Mouse (Mus musculus) limb, embryonic 14.5 days (tissue): ENCODE measurements around the gene Btbd16. TPM values are rescaled to one million over a fixed set of nuclear protein-coding genes. Genes with fewer than 3 reads are reported as not detected.

Experiments used
- ATAC-seq: fragments of 200-750 bp; cut with Nextera tagmentation; 2 replicates; pipeline ENCODE4 v1.8.0; 2017; ENCODE audit warnings: low read depth, moderate number of reproducible peaks, moderate TSS enrichment; ENCODE audit not compliant: low FRiP score
- DNase-seq: peaks from one replicate; pipeline ENCODE4 v3.0.0-alpha.2; 2015; ENCODE audit warnings: low spot score
- H3K27ac ChIP-seq: fragments of 300-500 bp; sonication (generic); replicated peaks from 2 replicates; pipeline ENCODE4 v1.5.1; 2014; ENCODE audit warnings: low read depth, mild to moderate bottlenecking, low read length, moderate library complexity, mixed read lengths
- H3K27me3 ChIP-seq: fragments of 300-500 bp; sonication (generic); 2 replicates; pipeline ENCODE4 v1.6.1; 2014; ENCODE audit warnings: low read length, mixed read lengths; ENCODE audit not compliant: control insufficient read depth, insufficient read depth
- H3K36me3 ChIP-seq: fragments of 300-500 bp; sonication (generic); 2 replicates; pipeline ENCODE4 v1.6.1; 2014; ENCODE audit warnings: mild to moderate bottlenecking, low read length, moderate library complexity, mixed read lengths; ENCODE audit not compliant: control insufficient read depth, insufficient read depth
- H3K4me1 ChIP-seq: fragments of 300-500 bp; sonication (generic); 2 replicates; pipeline ENCODE4 v1.6.1; 2014; ENCODE audit warnings: antibody characterized with exemption, low read length, mixed read lengths; ENCODE audit not compliant: control insufficient read depth, insufficient read depth
- H3K4me2 ChIP-seq: fragments of 300-500 bp; sonication (generic); replicated peaks from 2 replicates; pipeline ENCODE4 v1.6.1; 2014; ENCODE audit warnings: low read depth, mild to moderate bottlenecking, low read length, moderate library complexity; ENCODE audit not compliant: severe bottlenecking
- H3K4me3 ChIP-seq: fragments of 300-500 bp; sonication (generic); replicated peaks from 2 replicates; pipeline ENCODE4 v1.5.1; 2014; ENCODE audit warnings: low read length
- H3K9ac ChIP-seq: fragments of 300-500 bp; sonication (generic); 2 replicates; pipeline ENCODE4 v1.6.1; 2014; ENCODE audit warnings: mild to moderate bottlenecking, low read depth, low read length, moderate library complexity; ENCODE audit not compliant: severe bottlenecking
- H3K9me3 ChIP-seq: fragments of 300-500 bp; sonication (generic); 2 replicates; pipeline ENCODE4 v1.6.1; 2016; ENCODE audit warnings: low read length; ENCODE audit not compliant: control insufficient read depth
- POLR2A ChIP-seq: fragments of 200-500 bp; IDR thresholded peaks from 2 replicates; pipeline ENCODE4 v1.8.0; 2012; ENCODE audit warnings: inconsistent platforms, mild to moderate bottlenecking, moderate library complexity, borderline replicate concordance; ENCODE audit not compliant: insufficient read depth, insufficient read length; ENCODE audit errors: extremely low read depth
- WGBS: fragments of 180-500 bp; shearing (Covaris S2); extraction: QIAGEN DNeasy Blood & Tissue Kit; methylation state at CpG from one replicate; pipeline ENCODE4 v1.1.7; 2014; 5-methylcytosine and 5-hydroxymethylcytosine counted together
- polyA plus RNA-seq, 2 experiments: library from polyadenylated mRNA; depleted of rRNA in 1 of 2; stranded (reverse) in 1 of 2; unstranded in 1 of 2; fragments of >200 nt; fragmentation: Nextera tagmentation in 1 of 2; extraction: Ambion mirVana in 1 of 2; gene quantifications; 2 replicates each; pipeline versions ENCODE4 v1.2.1 to v1.2.3; 2012 to 2014

The Btbd16 gene
- polyA plus RNA-seq, 2 experiments = 0.05 TPM; not detected in 1

GRCm38 (mm10) chr7:130770707-130771106, 3.2 kb upstream of the Btbd16 start:
- TF ChIP-seq POLR2A = no peak
- no peaks in the 10 kb centered on the region for H3K4me1 ChIP-seq
- no peaks in the 10 kb centered on the region for H3K9me3 ChIP-seq

DNA sequence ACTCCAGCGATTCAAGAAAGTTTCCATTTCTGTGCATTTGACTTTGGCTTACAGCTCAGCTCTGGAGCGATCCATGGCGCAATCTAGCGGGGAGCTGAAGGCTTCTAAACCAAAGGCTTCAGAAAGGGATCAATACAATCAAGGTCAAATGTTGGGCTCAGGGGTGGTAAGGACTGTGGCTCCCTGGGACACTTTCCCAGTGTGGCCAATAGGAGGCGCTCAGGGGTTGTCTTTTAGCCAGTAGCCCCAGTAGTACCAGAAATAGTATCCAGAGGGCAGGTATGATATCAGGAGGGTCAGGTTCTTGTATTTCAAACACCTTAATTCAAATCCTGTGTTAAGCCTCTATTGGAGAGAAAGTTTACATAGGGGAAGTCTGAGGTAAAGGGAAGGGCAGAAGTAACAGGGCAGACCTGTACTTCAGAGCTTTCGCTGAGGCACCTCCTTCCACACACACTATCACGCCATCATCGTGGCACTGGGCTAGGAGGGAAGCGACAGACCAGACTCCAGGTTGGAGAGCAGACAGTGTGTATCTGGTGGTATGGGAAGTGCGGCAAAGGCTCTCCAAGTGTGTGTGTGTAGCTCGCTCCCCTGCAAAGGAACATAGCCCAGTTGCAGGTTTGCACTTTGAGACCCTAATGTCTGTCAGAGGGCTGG, 568 bp upstream of the Btbd16 start:
- Histone ChIP-seq H3K9me3 (no peaks in the 10 kb centered on the region), H3K27me3 (no peaks in the 10 kb centered on the region), H3K4me1 (no peaks in the 10 kb centered on the region), H3K4me2 (no peak overlapping the region), H3K36me3 (no peaks in the 10 kb centered on the region), H3K4me3 (no peak overlapping the region), H3K27ac (no peak overlapping the region), H3K9ac (no peak overlapping the region)
- 69% methylated on average over 11 of the region's 11 CpGs for WGBS
- ATAC-seq = no peak
- TF ChIP-seq POLR2A = no peak
- DNase-seq = no peak

More at GRCm38 (mm10) chr7:130770707-130771106, 3.2 kb upstream of the Btbd16 start:
- no peak for ATAC-seq
- peak; percentile 91 for DNase-seq
- Histone ChIP-seq H3K36me3 (peaks cover under 1% of the 10 kb centered on the region; the same call in 1 of the 2 replicates), H3K4me3 (no peak overlapping the region), H3K27ac (no peak overlapping the region), H3K4me2 (no peak overlapping the region), H3K27me3 (no peaks in the 10 kb centered on the region), H3K9ac (no peak overlapping the region)
- 31% methylated on average over 3 of the region's 3 CpGs for WGBS

DNA sequence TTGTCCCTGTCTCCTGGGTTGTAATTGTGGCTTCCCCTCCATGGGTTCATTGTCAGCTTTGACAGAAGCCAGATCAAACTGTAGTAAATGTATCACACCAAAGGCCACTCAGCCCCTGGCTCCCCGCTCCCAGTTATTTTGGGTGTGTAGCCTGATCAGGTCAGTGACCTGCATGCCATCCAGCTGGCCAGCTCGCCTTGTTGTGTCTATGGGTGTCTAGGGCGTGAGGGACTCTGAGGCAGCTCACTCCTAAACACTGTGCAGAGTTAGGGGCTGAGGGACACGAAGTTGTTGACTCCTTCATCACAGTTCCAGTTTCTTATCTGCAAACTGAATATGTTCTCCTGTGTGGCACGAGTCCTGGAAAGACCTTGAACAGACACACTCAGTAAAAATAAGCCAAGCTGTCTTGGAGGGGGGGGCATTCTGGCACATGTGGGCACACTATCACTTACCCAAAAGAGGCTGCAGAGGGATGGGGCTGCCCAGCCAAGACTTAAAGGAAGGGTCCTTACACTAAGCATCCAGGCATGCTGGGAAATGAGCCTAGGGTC, 7.1 kb downstream of the Btbd16 start:
- ATAC-seq (no peak), DNase-seq (no peak)
- TF ChIP-seq POLR2A = no peak
- Histone ChIP-seq H3K9me3 (no peaks in the 10 kb centered on the region), H3K4me1 (0 out of 2 replicates have a peak, but pooled peaks cover under 1% of the 10 kb centered on the region), H3K36me3 (no peaks in the 10 kb centered on the region), H3K27ac (no peak overlapping the region), H3K9ac (no peak overlapping the region), H3K4me2 (no peak overlapping the region), H3K4me3 (no peak overlapping the region), H3K27me3 (no peaks in the 10 kb centered on the region)
- WGBS = 53% methylated on average over 5 of the region's 5 CpGs

GRCm38 (mm10) chr7:130782501-130783050, 8.7 kb downstream of the Btbd16 start:
- no peaks in the 10 kb centered on the region for H3K36me3 ChIP-seq
- ATAC-seq (no peak), DNase-seq (no peak)
- no peak overlapping the region for H3K9ac ChIP-seq
- H3K27me3 ChIP-seq = no peaks in the 10 kb centered on the region
- no peak overlapping the region for H3K4me2 ChIP-seq
- no peak overlapping the region for H3K4me3 ChIP-seq
- peaks cover 7% of the 10 kb centered on the region; the same call in 1 of the 2 replicates for H3K4me1 ChIP-seq
- H3K27ac ChIP-seq = no peak overlapping the region
- no peak for TF ChIP-seq POLR2A
- no peaks in the 10 kb centered on the region for H3K9me3 ChIP-seq
- WGBS = 71% methylated on average over 5 of the region's 5 CpGs

DNA sequence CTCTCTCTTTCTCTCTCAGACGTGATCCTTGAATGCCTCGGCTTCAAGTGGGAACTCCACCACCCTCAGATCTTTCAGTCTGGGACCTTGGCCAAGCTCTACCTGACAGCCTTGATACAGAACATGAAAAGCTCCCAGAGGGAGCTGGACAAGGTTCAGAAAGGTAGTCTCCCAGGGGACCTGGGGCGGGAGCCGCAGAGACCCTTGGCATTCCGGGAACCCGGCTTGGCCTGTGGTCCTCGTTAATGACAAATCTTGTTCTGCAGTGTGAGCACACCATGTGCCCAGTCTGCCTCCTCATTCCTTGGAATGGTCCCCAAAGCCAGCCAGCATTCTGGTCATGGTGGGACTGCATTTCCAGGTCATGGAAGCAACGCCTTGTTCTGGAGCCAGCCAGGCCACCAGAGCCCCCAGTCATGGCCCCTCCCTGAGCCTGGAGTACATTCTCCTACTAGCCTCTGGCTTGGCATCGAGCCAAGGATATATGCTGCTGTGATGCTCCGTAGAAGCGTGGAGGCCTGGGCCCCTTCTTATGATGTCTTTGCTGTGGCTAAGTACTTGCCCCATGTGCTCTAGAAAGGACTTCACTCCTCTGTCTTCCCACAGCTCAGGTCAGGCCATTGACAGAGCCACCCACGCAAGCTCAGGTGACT, 12.2 kb downstream of the Btbd16 start:
- no peak overlapping the region for H3K9ac ChIP-seq
- H3K36me3 ChIP-seq = no peaks in the 10 kb centered on the region
- 66% methylated on average over 12 of the region's 12 CpGs for WGBS
- peaks cover 7% of the 10 kb centered on the region; the same call in 1 of the 2 replicates for H3K4me1 ChIP-seq
- no peak overlapping the region for H3K4me3 ChIP-seq
- ATAC-seq = no peak
- H3K27ac ChIP-seq = no peak overlapping the region
- peak; percentile 40 for DNase-seq
- TF ChIP-seq POLR2A = no peak
- H3K4me2 ChIP-seq = no peak overlapping the region
- H3K27me3 ChIP-seq = no peaks in the 10 kb centered on the region
- no peaks in the 10 kb centered on the region for H3K9me3 ChIP-seq
